Mouse (Mus musculus): ENCODE data around the gene Rnls. TPM values are rescaled to one million over a fixed set of nuclear protein-coding genes. Genes with fewer than 3 reads are reported as not detected.

Rnls gene
- total and polyA plus RNA-seq, 3 experiments, result not detected

DNA sequence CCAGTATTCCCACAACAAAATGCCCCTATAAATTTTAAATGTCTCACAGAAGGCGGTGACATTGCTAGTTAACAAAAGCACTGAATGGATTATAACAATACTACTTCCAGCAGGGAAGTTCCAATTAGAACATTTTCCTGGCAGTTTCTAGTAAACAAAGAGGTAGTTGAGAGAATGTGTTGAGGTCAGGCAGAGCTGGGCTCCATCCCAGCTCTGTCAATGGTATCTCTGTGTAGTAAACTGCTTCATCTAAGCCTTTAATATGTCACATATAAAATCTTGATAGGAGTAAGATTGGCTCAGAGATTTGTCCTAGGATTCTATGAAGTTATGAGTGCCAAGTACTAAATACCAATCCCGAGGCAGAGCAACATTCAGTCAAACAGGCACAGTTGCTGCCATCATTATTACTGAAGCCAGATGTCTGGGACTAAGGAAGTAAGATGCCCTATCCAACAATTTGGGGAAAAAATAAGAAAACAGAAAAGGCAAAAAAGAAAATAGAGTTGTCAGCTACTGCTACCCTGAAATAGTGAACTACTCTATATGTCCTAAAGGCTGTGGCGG is 92.3 kb downstream of the Rnls start:
- H3K27me3 ChIP-seq (ENCODE audit: insufficient read depth, low read length), result no peaks in the 10 kb centered on the region
- H3K4me3 ChIP-seq (ENCODE audit: low read depth, low read length), result no peak overlapping the region
- no peak for TF ChIP-seq CTCF (IDR thresholded peaks at IDR 0.05; ENCODE audit: low read depth, low read length)
- TF ChIP-seq POLR2AphosphoS5 (IDR thresholded peaks at IDR 0.05; ENCODE audit: insufficient replicate concordance, low read depth, low read length), result no peak
- no peak for TF ChIP-seq TAL1 (conservative IDR thresholded peaks at IDR 0.05; ENCODE audit: low read depth, low read length)
- TF ChIP-seq GATA1 (IDR thresholded peaks at IDR 0.05; ENCODE audit: borderline replicate concordance, low read length), result no peak
- TF ChIP-seq GATA2 (IDR thresholded peaks at IDR 0.05; ENCODE audit: borderline replicate concordance, low read depth, low read length), result no peak
- H3K9me3 ChIP-seq (replicated peaks), result no peaks in the 10 kb centered on the region
- DNase-seq (ENCODE audit: low spot score) (no peak), ATAC-seq (ENCODE audit: extremely low read depth, insufficient number of reproducible peaks, low FRiP score, poor library complexity, severe bottlenecking) (no peak)
- H3K4me1 ChIP-seq (ENCODE audit: insufficient read depth, low read depth, low read length), result no peaks in the 10 kb centered on the region
- no peaks in the 10 kb centered on the region for H3K36me3 ChIP-seq (replicated peaks)

DNA sequence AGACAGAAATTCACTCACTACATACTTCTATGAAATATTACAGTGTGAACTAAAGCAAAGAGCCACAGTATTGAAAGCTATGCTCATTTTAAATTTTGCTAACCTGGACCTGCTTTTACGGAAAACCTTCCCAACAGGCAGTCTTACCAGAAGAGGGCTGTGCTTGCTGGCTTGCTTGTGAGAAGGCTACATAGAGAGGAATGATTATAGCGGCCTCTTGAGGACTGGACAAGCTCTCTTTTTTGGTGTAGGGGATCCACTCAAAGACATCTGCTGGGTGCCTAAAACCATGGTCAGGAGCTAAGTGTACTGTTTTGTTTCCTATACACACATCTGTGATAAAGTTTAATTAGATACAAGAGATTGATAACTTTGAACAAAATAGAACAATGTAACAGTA is 95.8 kb downstream of the Rnls start:
- no peak overlapping the region for H3K4me3 ChIP-seq (ENCODE audit: low read depth, low read length)
- no peaks in the 10 kb centered on the region for H3K9me3 ChIP-seq (replicated peaks)
- H3K36me3 ChIP-seq (replicated peaks), result no peaks in the 10 kb centered on the region
- ATAC-seq (ENCODE audit: extremely low read depth, insufficient number of reproducible peaks, low FRiP score, poor library complexity, severe bottlenecking), result no peak
- no peaks in the 10 kb centered on the region for H3K27me3 ChIP-seq (ENCODE audit: insufficient read depth, low read length)
- TF ChIP-seq TAL1 (conservative IDR thresholded peaks at IDR 0.05; ENCODE audit: low read depth, low read length) (no peak), GATA2 (IDR thresholded peaks at IDR 0.05; ENCODE audit: borderline replicate concordance, low read depth, low read length) (no peak), POLR2AphosphoS5 (IDR thresholded peaks at IDR 0.05; ENCODE audit: insufficient replicate concordance, low read depth, low read length) (no peak), CTCF (IDR thresholded peaks at IDR 0.05; ENCODE audit: low read depth, low read length) (no peak), GATA1 (IDR thresholded peaks at IDR 0.05; ENCODE audit: borderline replicate concordance, low read length) (no peak)
- DNase-seq (ENCODE audit: low spot score), result no peak
- no peaks in the 10 kb centered on the region for H3K4me1 ChIP-seq (ENCODE audit: insufficient read depth, low read depth, low read length)

DNA sequence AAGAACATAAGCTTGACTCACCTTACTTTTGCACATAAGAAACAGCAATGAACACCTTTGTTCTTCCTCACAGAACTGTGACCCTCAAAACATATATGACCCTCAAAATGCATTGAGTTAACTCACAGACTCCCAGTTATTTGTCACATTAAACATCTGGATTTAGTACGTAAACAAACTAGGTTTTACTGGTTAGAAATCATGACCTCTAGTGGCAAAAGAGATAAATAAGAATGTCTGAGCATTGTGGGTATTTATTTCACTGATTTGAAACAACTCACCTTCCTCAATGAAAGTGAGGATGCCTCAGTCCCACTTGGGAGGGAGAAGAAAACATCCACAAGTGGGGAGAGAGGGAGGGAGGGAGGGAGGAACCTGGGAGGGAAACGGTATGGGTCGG is 109.1 kb downstream of the Rnls start:
- Histone ChIP-seq H3K27me3 (ENCODE audit: insufficient read depth, low read length) (0 out of 2 replicates have a peak, but pooled peaks cover 2% of the 10 kb centered on the region), H3K9me3 (replicated peaks) (no peaks in the 10 kb centered on the region), H3K36me3 (replicated peaks) (no peaks in the 10 kb centered on the region), H3K4me3 (ENCODE audit: low read depth, low read length) (no peak overlapping the region), H3K4me1 (ENCODE audit: insufficient read depth, low read depth, low read length) (no peaks in the 10 kb centered on the region)
- no peak for ATAC-seq (ENCODE audit: extremely low read depth, insufficient number of reproducible peaks, low FRiP score, poor library complexity, severe bottlenecking)
- no peak for DNase-seq (ENCODE audit: low spot score)
- no peak for TF ChIP-seq CTCF (IDR thresholded peaks at IDR 0.05; ENCODE audit: low read depth, low read length)
- no peak for TF ChIP-seq TAL1 (conservative IDR thresholded peaks at IDR 0.05; ENCODE audit: low read depth, low read length)
- TF ChIP-seq GATA2 (IDR thresholded peaks at IDR 0.05; ENCODE audit: borderline replicate concordance, low read depth, low read length), result no peak
- TF ChIP-seq GATA1 (IDR thresholded peaks at IDR 0.05; ENCODE audit: borderline replicate concordance, low read length), result no peak

DNA sequence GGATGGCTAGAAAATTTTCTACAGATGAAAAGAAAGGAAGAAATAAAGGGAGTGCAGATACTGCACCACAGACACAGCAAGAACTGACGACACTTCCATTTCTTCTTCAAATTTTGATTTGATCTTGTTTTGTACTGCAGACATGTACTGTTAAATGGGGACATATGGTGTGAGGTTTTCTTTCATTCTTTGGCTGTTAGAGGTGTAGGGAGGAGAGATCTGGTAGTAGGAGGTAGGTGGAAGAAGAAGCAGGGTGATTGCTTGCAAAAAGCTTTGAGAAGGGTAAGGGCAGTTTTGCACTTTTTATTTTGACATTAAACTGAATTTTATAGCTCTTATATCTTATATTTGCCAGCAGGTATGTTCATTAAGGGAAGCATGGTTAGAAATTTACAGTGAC is 115.7 kb downstream of the Rnls start:
- no peak for DNase-seq (ENCODE audit: low spot score)
- Histone ChIP-seq H3K4me3 (ENCODE audit: low read depth, low read length) (no peak overlapping the region), H3K9me3 (replicated peaks) (no peaks in the 10 kb centered on the region), H3K4me1 (ENCODE audit: insufficient read depth, low read depth, low read length) (no peaks in the 10 kb centered on the region), H3K27me3 (ENCODE audit: insufficient read depth, low read length) (peaks cover 1% of the 10 kb centered on the region; the same call in 1 of the 2 replicates), H3K36me3 (replicated peaks) (no peaks in the 10 kb centered on the region)
- TF ChIP-seq POLR2AphosphoS5 (IDR thresholded peaks at IDR 0.05; ENCODE audit: insufficient replicate concordance, low read depth, low read length) (no peak), GATA2 (IDR thresholded peaks at IDR 0.05; ENCODE audit: borderline replicate concordance, low read depth, low read length) (no peak), GATA1 (IDR thresholded peaks at IDR 0.05; ENCODE audit: borderline replicate concordance, low read length) (no peak), CTCF (IDR thresholded peaks at IDR 0.05; ENCODE audit: low read depth, low read length) (no peak), TAL1 (conservative IDR thresholded peaks at IDR 0.05; ENCODE audit: low read depth, low read length) (no peak)
- no peak for ATAC-seq (ENCODE audit: extremely low read depth, insufficient number of reproducible peaks, low FRiP score, poor library complexity, severe bottlenecking)

DNA sequence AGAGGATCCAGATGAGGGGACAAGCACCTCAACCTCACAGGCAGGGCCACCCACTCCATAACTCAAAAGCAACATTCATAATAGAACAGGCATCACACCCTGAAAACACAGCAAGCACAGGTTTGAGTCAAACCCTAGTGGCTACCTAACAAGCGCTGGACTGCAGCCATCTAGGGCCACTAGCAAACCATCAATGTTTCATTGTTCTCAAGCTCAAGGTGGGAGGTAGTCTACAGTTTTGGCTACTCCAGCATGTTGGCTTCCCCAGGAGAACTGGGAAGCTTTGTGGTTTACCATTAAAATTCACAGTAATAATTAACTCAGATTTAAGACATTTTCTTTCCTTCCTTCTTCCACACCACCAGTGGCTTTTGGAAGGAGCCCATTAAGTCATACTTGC is 118.4 kb downstream of the Rnls start:
- H3K9me3 ChIP-seq (replicated peaks), result no peaks in the 10 kb centered on the region
- no peak overlapping the region for H3K4me3 ChIP-seq (ENCODE audit: low read depth, low read length)
- ATAC-seq (ENCODE audit: extremely low read depth, insufficient number of reproducible peaks, low FRiP score, poor library complexity, severe bottlenecking), result no peak
- H3K27me3 ChIP-seq (ENCODE audit: insufficient read depth, low read length), result no peaks in the 10 kb centered on the region; the same call in 1 of the 2 replicates
- H3K36me3 ChIP-seq (replicated peaks), result no peaks in the 10 kb centered on the region
- no peak for DNase-seq (ENCODE audit: low spot score)
- no peak for TF ChIP-seq CTCF (IDR thresholded peaks at IDR 0.05; ENCODE audit: low read depth, low read length)
- TF ChIP-seq TAL1 (conservative IDR thresholded peaks at IDR 0.05; ENCODE audit: low read depth, low read length), result no peak
- TF ChIP-seq GATA2 (IDR thresholded peaks at IDR 0.05; ENCODE audit: borderline replicate concordance, low read depth, low read length), result no peak
- no peak for TF ChIP-seq POLR2AphosphoS5 (IDR thresholded peaks at IDR 0.05; ENCODE audit: insufficient replicate concordance, low read depth, low read length)
- no peak for TF ChIP-seq GATA1 (IDR thresholded peaks at IDR 0.05; ENCODE audit: borderline replicate concordance, low read length)
- no peaks in the 10 kb centered on the region for H3K4me1 ChIP-seq (ENCODE audit: insufficient read depth, low read depth, low read length)

DNA sequence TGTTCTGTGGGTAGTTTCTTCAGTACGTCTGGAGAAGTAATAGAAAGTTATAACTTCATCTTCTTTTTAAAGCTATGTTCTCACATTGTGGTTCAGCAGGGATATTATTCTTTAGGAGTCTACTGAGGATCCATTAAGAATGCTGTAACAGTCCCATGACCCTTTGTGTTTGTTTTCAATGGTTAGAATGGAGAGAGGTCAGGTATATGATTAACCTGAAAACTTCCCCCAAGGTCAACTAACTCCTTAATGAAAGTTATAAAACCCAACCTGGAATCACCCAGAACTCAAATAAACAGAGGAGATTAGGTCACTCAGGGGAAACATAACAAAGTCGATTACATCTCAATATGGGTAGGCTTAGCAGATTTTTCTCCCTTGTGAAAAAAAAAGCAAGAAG is 120.5 kb downstream of the Rnls start:
- Histone ChIP-seq H3K4me1 (ENCODE audit: insufficient read depth, low read depth, low read length) (no peaks in the 10 kb centered on the region), H3K4me3 (ENCODE audit: low read depth, low read length) (no peak overlapping the region), H3K36me3 (replicated peaks) (no peaks in the 10 kb centered on the region), H3K9me3 (replicated peaks) (no peaks in the 10 kb centered on the region), H3K27me3 (ENCODE audit: insufficient read depth, low read length) (no peaks in the 10 kb centered on the region; the same call in 1 of the 2 replicates)
- DNase-seq (ENCODE audit: low spot score) (no peak), ATAC-seq (ENCODE audit: extremely low read depth, insufficient number of reproducible peaks, low FRiP score, poor library complexity, severe bottlenecking) (no peak)
- TF ChIP-seq TAL1 (conservative IDR thresholded peaks at IDR 0.05; ENCODE audit: low read depth, low read length), result no peak
- TF ChIP-seq POLR2AphosphoS5 (IDR thresholded peaks at IDR 0.05; ENCODE audit: insufficient replicate concordance, low read depth, low read length), result no peak
- no peak for TF ChIP-seq GATA2 (IDR thresholded peaks at IDR 0.05; ENCODE audit: borderline replicate concordance, low read depth, low read length)
- TF ChIP-seq CTCF (IDR thresholded peaks at IDR 0.05; ENCODE audit: low read depth, low read length), result no peak
- TF ChIP-seq GATA1 (IDR thresholded peaks at IDR 0.05; ENCODE audit: borderline replicate concordance, low read length), result no peak
